Mouse (Mus musculus): ENCODE measurements at regions not wholly inside any gene's neighbourhood (a gene's known extent, or its start where the extent isn't known, plus 50 kb on each side); places are given as distances from the start of the nearest gene placed in this dataset.

- TF ChIP-seq CTCF (IDR thresholded peaks at IDR 0.05; ENCODE audit: low read depth) (no peak), EP300 (IDR thresholded peaks at IDR 0.05; ENCODE audit: low read depth) (no peak)
Measured at GRCm38 (mm10) chr12:110372986-110373385, 73.9 kb upstream of the Ppp2r5c start.
